Mouse (Mus musculus) ES-E14 (cell line): ENCODE measurements around the gene Cox11.

Source experiments
- CHD2 ChIP-seq: IDR thresholded peaks from 2 replicates; pipeline ENCODE4 v1.6.1; 2014; ENCODE audit warnings: mild to moderate bottlenecking, low read depth, low read length, inconsistent platforms
- HCFC1 ChIP-seq: IDR thresholded peaks from 2 replicates; pipeline ENCODE4 v1.6.1; 2012; ENCODE audit warnings: low read length, inconsistent platforms, borderline replicate concordance; ENCODE audit not compliant: insufficient read depth
- MAFK ChIP-seq: IDR thresholded peaks from 2 replicates; pipeline ENCODE4 v1.6.1; 2014; ENCODE audit warnings: mild to moderate bottlenecking, low read depth, low read length, inconsistent platforms; ENCODE audit not compliant: insufficient read depth
- ZC3H11A ChIP-seq: IDR thresholded peaks from 2 replicates; pipeline ENCODE4 v1.6.1; 2012; ENCODE audit warnings: low read depth, mild to moderate bottlenecking, inconsistent platforms, low read length, borderline replicate concordance
- ZNF384 ChIP-seq: IDR thresholded peaks from 2 replicates; pipeline ENCODE4 v1.6.1; 2012; ENCODE audit warnings: low read depth, low read length, inconsistent platforms

GRCm38 (mm10) chr11:90634661-90635060 is 3.3 kb upstream of the Cox11 start:
- TF ChIP-seq HCFC1, result no peak
- TF ChIP-seq CHD2, result no peak
- no peak for TF ChIP-seq MAFK
- no peak for TF ChIP-seq ZC3H11A
- TF ChIP-seq ZNF384, result no peak
